Mouse (Mus musculus) CH12.LX (cell line): Measurements from ENCODE around the gene Gucy2d. TPM values are rescaled to one million over a fixed set of nuclear protein-coding genes. Genes with fewer than 3 reads are reported as not detected.

Source experiments
- DNase-seq: peaks from one replicate; pipeline ENCODE4 v3.0.0-alpha.2; 2013; ENCODE audit errors: extremely low read depth
- H3K27ac ChIP-seq: 2 replicates; pipeline ENCODE4 v1.5.1; 2012; ENCODE audit warnings: low read depth, mild to moderate bottlenecking, control low read depth, moderate library complexity; ENCODE audit not compliant: insufficient read depth
- H3K27me3 ChIP-seq: replicated peaks from 2 replicates; pipeline ENCODE3; 2012; ENCODE audit warnings: inconsistent platforms
- H3K36me3 ChIP-seq, 2 experiments: replicated peaks in 1 of 2; 2 replicates each; pipeline versions ENCODE3 to v1.6.1; 2012; ENCODE audit warnings: inconsistent platforms in 1 of 2, low read length in 1 of 2, mild to moderate bottlenecking in 1 of 2, mixed read lengths in 1 of 2, moderate library complexity in 1 of 2; ENCODE audit not compliant: control insufficient read depth in 1 of 2, insufficient read depth in 1 of 2
- H3K4me1 ChIP-seq, 2 experiments: 2 replicates each; pipeline ENCODE4 v1.6.1; 2012; ENCODE audit warnings: inconsistent platforms in 1 of 2, moderate library complexity in 1 of 2; ENCODE audit not compliant: insufficient read depth in 2 of 2, control insufficient read depth in 1 of 2
- H3K4me2 ChIP-seq: 2 replicates; pipeline ENCODE4 v1.6.1; 2012; ENCODE audit warnings: low read depth, mild to moderate bottlenecking, control low read depth; ENCODE audit not compliant: poor library complexity, insufficient read depth, severe bottlenecking
- H3K4me3 ChIP-seq, 3 experiments: fragments of 150-350 bp in 1 of 3; sonication (generic) in 1 of 3; replicated peaks in 1 of 3; 2 replicates each; pipeline versions ENCODE3 to v1.5.1; 2011 to 2012; ENCODE audit warnings: low read depth in 2 of 3, low read length in 2 of 3, mild to moderate bottlenecking in 2 of 3, moderate library complexity in 2 of 3, control low read depth in 1 of 3, improper control_type of control experiment in 1 of 3, inconsistent platforms in 1 of 3, mixed read lengths in 1 of 3; ENCODE audit not compliant: poor library complexity in 1 of 3
- H3K79me2 ChIP-seq: replicated peaks from 2 replicates; pipeline ENCODE4 v1.6.1; 2012; ENCODE audit warnings: mild to moderate bottlenecking, moderate library complexity; ENCODE audit not compliant: control insufficient read depth, poor library complexity, insufficient read depth, severe bottlenecking; ENCODE audit errors: extremely low read depth
- H3K9ac ChIP-seq: 2 replicates; pipeline ENCODE4 v1.6.1; 2012; ENCODE audit warnings: low read depth, mild to moderate bottlenecking, control low read depth, moderate library complexity; ENCODE audit not compliant: insufficient read depth
- H3K9me3 ChIP-seq: replicated peaks from 2 replicates; pipeline ENCODE3; 2012; ENCODE audit warnings: low read length, inconsistent platforms, mixed read lengths
- CHD2 ChIP-seq: IDR thresholded peaks from 2 replicates; pipeline ENCODE4 v1.6.1; 2011; ENCODE audit warnings: low read length, improper control_type of control experiment
- E2F4 ChIP-seq: IDR thresholded peaks from 2 replicates; pipeline ENCODE4 v1.6.1; 2011; ENCODE audit warnings: low read depth, low read length, improper control_type of control experiment; ENCODE audit not compliant: insufficient replicate concordance
- EP300 ChIP-seq: IDR thresholded peaks from 2 replicates; pipeline ENCODE4 v1.6.1; 2011; ENCODE audit warnings: low read length, improper control_type of control experiment
- ETS1 ChIP-seq: conservative IDR thresholded peaks from 2 replicates; pipeline ENCODE4 v1.6.1; 2012; ENCODE audit warnings: low read depth, mild to moderate bottlenecking, inconsistent platforms, low read length, improper control_type of control experiment, moderate library complexity
- GABPA ChIP-seq: IDR thresholded peaks from 2 replicates; pipeline ENCODE4 v1.6.1; 2012; ENCODE audit warnings: low read depth, low read length, improper control_type of control experiment, inconsistent platforms; ENCODE audit not compliant: insufficient replicate concordance
- HCFC1 ChIP-seq: IDR thresholded peaks from 2 replicates; pipeline ENCODE4 v1.6.1; 2012; ENCODE audit warnings: low read depth, mild to moderate bottlenecking, inconsistent platforms, low read length, improper control_type of control experiment
- IRF4 ChIP-seq: IDR thresholded peaks from 2 replicates; pipeline ENCODE4 v1.6.1; 2014; ENCODE audit warnings: low read depth, mild to moderate bottlenecking, inconsistent platforms, low read length, improper control_type of control experiment
- JUND ChIP-seq: conservative IDR thresholded peaks from 2 replicates; pipeline ENCODE4 v1.6.1; 2011; ENCODE audit warnings: low read depth, low read length, improper control_type of control experiment
- KAT2A ChIP-seq: IDR thresholded peaks from 2 replicates; pipeline ENCODE4 v1.6.1; 2012; ENCODE audit warnings: low read length, improper control_type of control experiment, inconsistent platforms; ENCODE audit not compliant: insufficient replicate concordance
- MAFK ChIP-seq: IDR thresholded peaks from 2 replicates; pipeline ENCODE4 v1.6.1; 2011; ENCODE audit warnings: low read length, improper control_type of control experiment; ENCODE audit not compliant: insufficient replicate concordance
- MAX ChIP-seq: IDR thresholded peaks from 2 replicates; pipeline ENCODE4 v1.6.1; 2011; ENCODE audit warnings: low read length, improper control_type of control experiment
- MAZ ChIP-seq: IDR thresholded peaks from 2 replicates; pipeline ENCODE4 v1.6.1; 2012; ENCODE audit warnings: low read depth, mild to moderate bottlenecking, inconsistent platforms, low read length, improper control_type of control experiment, moderate library complexity
- NRF1 ChIP-seq: IDR thresholded peaks from 2 replicates; pipeline ENCODE4 v1.6.1; 2014; ENCODE audit warnings: low read depth, mild to moderate bottlenecking, inconsistent platforms, low read length, improper control_type of control experiment, moderate library complexity
- POLR2A ChIP-seq: IDR thresholded peaks from 2 replicates; pipeline ENCODE4 v1.6.1; 2011; ENCODE audit warnings: low read depth, mild to moderate bottlenecking, improper control_type of control experiment, low read length
- POLR2AphosphoS2 ChIP-seq: IDR thresholded peaks from 2 replicates; pipeline ENCODE4 v1.6.1; 2011; ENCODE audit warnings: low read depth, low read length, improper control_type of control experiment
- RAD21 ChIP-seq: IDR thresholded peaks from 2 replicates; pipeline ENCODE4 v1.6.1; 2011; ENCODE audit warnings: low read depth, mild to moderate bottlenecking, low read length, improper control_type of control experiment, moderate library complexity
- RCOR1 ChIP-seq: conservative IDR thresholded peaks from 2 replicates; pipeline ENCODE4 v1.6.1; 2012; ENCODE audit warnings: low read depth, mild to moderate bottlenecking, inconsistent platforms, low read length, improper control_type of control experiment
- SIN3A ChIP-seq: IDR thresholded peaks from 2 replicates; pipeline ENCODE4 v1.6.1; 2012; ENCODE audit warnings: low read length, improper control_type of control experiment, inconsistent platforms
- SMC3 ChIP-seq: IDR thresholded peaks from 2 replicates; pipeline ENCODE4 v1.6.1; 2011; ENCODE audit warnings: low read depth, low read length, improper control_type of control experiment
- TBP ChIP-seq: conservative IDR thresholded peaks from 2 replicates; pipeline ENCODE4 v1.6.1; 2011; ENCODE audit warnings: low read depth, low read length, improper control_type of control experiment
- TCF12 ChIP-seq: IDR thresholded peaks from 2 replicates; pipeline ENCODE4 v1.6.1; 2014; ENCODE audit warnings: low read depth, mild to moderate bottlenecking, inconsistent platforms, low read length, improper control_type of control experiment
- USF1 ChIP-seq: IDR thresholded peaks from 2 replicates; pipeline ENCODE4 v1.6.1; 2014; ENCODE audit warnings: low read depth, mild to moderate bottlenecking, inconsistent platforms, low read length, improper control_type of control experiment
- USF2 ChIP-seq: conservative IDR thresholded peaks from 2 replicates; pipeline ENCODE4 v1.6.1; 2011; ENCODE audit warnings: low read depth, low read length, improper control_type of control experiment
- ZC3H11A ChIP-seq: IDR thresholded peaks from 2 replicates; pipeline ENCODE4 v1.6.1; 2012; ENCODE audit warnings: low read depth, mild to moderate bottlenecking, inconsistent platforms, low read length, improper control_type of control experiment
- ZMIZ1 ChIP-seq: IDR thresholded peaks from 2 replicates; pipeline ENCODE4 v1.6.1; 2012; ENCODE audit warnings: low read depth, mild to moderate bottlenecking, inconsistent platforms, low read length, improper control_type of control experiment
- dilution Hi-C: fragments of 300-500 bp; cut with MboI; formaldehyde crosslinking; loops from 2 replicates; pipeline ENCODE4 v1.14.3; 2020; ENCODE audit warnings: low sequenced_read_pairs; ENCODE audit not compliant: extremely low pct_unique_long_range_greater_than_20kb, extremely low pct_ligation_motif_present
- in situ Hi-C: fragments of 300-500 bp; cut with MboI; formaldehyde crosslinking; loops from 3 replicates; pipeline ENCODE4 v1.14.3; 2019; ENCODE audit warnings: low sequenced_read_pairs, low pct_ligation_motif_present, low pct_unique_long_range_greater_than_20kb, mixed read lengths
- polyA plus RNA-seq: library from polyadenylated mRNA; unstranded; fragments of >175 nt; gene quantifications from 2 replicates; pipeline ENCODE4 v1.2.1, GENCODE M21; 2012; ENCODE audit warnings: low read depth; ENCODE audit not compliant: insufficient read length
- total RNA-seq, 2 experiments: library from RNA; depleted of rRNA; stranded (reverse); fragments of 300-350 nt in 1 of 2; fragments of >200 nt in 1 of 2; gene quantifications; 2 replicates each; pipeline ENCODE4 v1.2.3; 2012 to 2014

Gucy2d gene
- total and polyA plus RNA-seq, 3 experiments = not detected

- no peak for TF ChIP-seq SMC3
- no peak for TF ChIP-seq EP300
- no peak for TF ChIP-seq POLR2A
- TF ChIP-seq ETS1 = no peak
- no peak for TF ChIP-seq NRF1
- TF ChIP-seq TBP = no peak
- in situ Hi-C loops = no loop called here
- Histone ChIP-seq H3K36me3 (no peaks in the 10 kb centered on the region), H3K79me2 (no peaks in the 10 kb centered on the region), H3K4me2 (no peak overlapping the region), H3K9ac (no peak overlapping the region), H3K27me3 (peaks cover 6% of the 10 kb centered on the region), H3K4me1 (peaks cover 3 to 15% of the 10 kb centered on the region in 2 experiments; a peak in 2 of 4 replicates), H3K4me3 (no peak overlapping the region), H3K9me3 (no peaks in the 10 kb centered on the region), H3K27ac (no peak overlapping the region)
- DNase-seq = no peak
- dilution Hi-C loops = no loop called here
These were observed 28.9 kb downstream of the Gucy2d start for GRCm38 (mm10) chr7:98469089-98469488.

- no peak overlapping the region for H3K4me2 ChIP-seq
- H3K4me3 ChIP-seq = no peak overlapping the region
These were observed 32.3 kb downstream of the Gucy2d start for GRCm38 (mm10) chr7:98472529-98472928.

GRCm38 (mm10) chr7:98474558-98474957 lies 34.3 kb downstream of the Gucy2d start:
- TF ChIP-seq SMC3 = no peak
- TF ChIP-seq MAZ = no peak
- TF ChIP-seq MAX = no peak
- no peak for TF ChIP-seq MAFK
- TF ChIP-seq, all 38 proteins: peak for 0
- in situ Hi-C loops = no loop called here
- Histone ChIP-seq H3K9me3 (no peaks in the 10 kb centered on the region), H3K9ac (no peak overlapping the region), H3K27me3 (peaks cover 5% of the 10 kb centered on the region), H3K27ac (no peak overlapping the region), H3K36me3 (no peaks in the 10 kb centered on the region), H3K79me2 (no peaks in the 10 kb centered on the region), H3K4me1 (peaks cover 3 to 18% of the 10 kb centered on the region in 2 experiments; a peak in 2 of 4 replicates), H3K4me3 (no peak overlapping the region), H3K4me2 (no peak overlapping the region)
- dilution Hi-C loops = no loop called here
- DNase-seq = no peak

More at GRCm38 (mm10) chr7:98472529-98472928, 32.3 kb downstream of the Gucy2d start:
- H3K27me3 ChIP-seq = peaks cover under 1% of the 10 kb centered on the region
- peaks cover 3 to 25% of the 10 kb centered on the region in 2 experiments; a peak in 2 of 4 replicates for H3K4me1 ChIP-seq
- in situ Hi-C loops = no loop called here
- H3K36me3 ChIP-seq = no peaks in the 10 kb centered on the region
- dilution Hi-C loops = no loop called here
- TF ChIP-seq RAD21 = no peak
- TF ChIP-seq IRF4 = no peak
- TF ChIP-seq ZMIZ1 = no peak
- TF ChIP-seq GABPA = no peak
- no peak for TF ChIP-seq RCOR1
- no peak for TF ChIP-seq MAFK
- TF ChIP-seq JUND = no peak
- no peak for TF ChIP-seq POLR2AphosphoS2
- TF ChIP-seq USF1 = no peak
- no peak for TF ChIP-seq TCF12
- no peak for TF ChIP-seq HCFC1
- no peak for TF ChIP-seq CHD2
- TF ChIP-seq USF2 = no peak
- TF ChIP-seq KAT2A = no peak
- no peak for TF ChIP-seq NRF1
- no peak for TF ChIP-seq MAX
- no peak for TF ChIP-seq ZC3H11A
- TF ChIP-seq SIN3A = no peak
- no peak for TF ChIP-seq MAZ
- no peak for TF ChIP-seq E2F4
- no peaks in the 10 kb centered on the region for H3K79me2 ChIP-seq
- no peaks in the 10 kb centered on the region for H3K9me3 ChIP-seq
- DNase-seq = no peak
- no peak overlapping the region for H3K9ac ChIP-seq
- H3K27ac ChIP-seq = no peak overlapping the region
